Mouse (Mus musculus): ENCODE data around the gene Fat4.

The Fat4 gene

DNA sequence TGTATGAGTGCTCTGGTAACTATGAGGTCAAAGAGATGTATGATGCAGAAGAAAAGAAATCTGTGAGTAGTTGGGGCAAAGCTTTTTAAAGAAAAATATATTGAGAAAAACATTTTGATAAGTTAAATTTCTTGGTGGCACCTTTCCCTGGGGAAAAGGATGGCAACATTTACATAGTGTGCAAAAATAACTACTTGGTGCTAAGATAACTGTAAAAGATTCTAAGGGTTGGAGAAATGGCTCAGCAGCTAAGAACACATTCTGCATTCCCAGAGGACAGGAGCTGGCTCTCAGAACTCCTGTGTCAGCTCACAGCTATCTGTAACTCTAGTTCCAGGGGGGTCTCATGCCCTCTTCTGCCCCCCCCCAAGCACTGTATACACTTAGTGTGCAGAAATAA, 99.6 kb downstream of the Fat4 start:
- DNase-seq, result no peak

DNA sequence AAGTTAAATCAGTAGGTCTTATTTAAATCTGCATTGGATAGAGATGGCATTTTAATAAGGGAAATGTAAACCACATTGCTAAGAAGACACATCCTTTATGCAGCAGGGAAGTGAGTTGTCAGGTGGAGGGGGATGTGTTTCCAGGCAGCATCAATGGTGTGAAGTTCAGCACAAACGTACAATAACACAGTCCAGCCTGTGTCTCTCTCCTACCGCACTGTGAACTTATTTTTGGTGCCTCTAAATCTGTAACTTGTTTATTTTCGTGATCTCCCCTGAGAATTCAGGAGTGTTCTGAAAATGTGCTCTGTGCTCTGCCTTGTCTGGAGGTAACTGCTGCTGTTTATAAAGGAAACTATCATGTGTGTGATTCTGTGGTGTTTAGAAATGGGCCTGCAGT, 102.4 kb downstream of the Fat4 start:
- no peak for DNase-seq

DNA sequence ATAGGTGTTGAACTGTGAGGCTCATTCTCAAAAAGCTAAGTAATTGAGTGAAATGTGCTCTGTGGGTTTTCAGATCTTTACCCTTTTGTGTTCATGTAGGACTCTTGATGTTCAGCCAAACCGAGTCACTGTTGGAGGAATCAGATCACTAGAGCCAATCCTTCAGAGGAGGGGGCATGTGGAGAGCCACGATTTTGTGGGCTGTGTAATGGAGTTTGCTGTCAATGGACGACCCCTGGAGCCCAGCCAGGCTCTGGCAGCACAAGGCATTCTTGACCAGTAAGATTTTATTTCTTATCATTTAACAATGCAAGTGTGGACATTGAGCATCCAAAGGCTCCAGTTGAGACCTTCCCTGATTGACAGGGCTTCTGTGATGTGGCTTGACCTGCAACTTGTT, 113.3 kb downstream of the Fat4 start:
- no peak for DNase-seq

DNA sequence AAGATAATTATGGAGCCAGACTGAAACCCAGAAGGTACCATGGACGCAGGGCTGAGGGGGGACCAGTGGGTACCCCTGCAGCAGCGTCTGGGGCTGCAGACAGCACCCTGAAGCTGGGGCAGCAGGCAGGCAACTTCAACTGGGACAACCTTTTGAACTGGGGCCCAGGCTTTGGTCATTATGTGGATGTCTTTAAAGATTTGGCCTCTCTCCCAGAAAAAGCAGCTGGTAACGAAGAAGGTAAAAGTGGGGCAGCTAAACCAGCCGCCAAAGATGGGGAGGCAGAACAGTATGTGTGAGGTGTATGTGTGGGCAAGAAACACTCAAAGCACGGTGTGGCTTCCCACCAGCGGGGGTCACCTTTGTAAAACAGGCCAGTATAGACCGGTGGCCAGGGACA, 123.8 kb downstream of the Fat4 start:
- DNase-seq, result no peak

DNA sequence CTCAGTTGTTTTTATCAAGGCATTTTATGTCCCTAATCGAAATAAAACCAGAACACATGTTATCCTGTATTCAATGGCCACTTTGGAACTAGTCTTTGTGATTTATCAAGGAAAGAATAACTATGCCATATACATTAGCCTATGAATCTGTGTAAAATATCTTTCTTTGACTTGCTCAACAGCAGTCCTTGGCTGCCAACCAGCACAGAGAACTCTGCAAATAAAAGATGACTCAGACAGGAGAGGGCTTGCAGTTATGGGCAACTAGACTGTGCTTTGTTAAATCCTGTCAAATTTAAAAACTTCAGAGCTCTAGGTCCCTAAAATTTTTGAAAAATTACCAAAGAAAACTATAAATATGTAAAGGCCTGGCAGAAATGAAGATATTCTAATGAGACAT, 130.9 kb downstream of the Fat4 start:
- DNase-seq, result no peak

DNA sequence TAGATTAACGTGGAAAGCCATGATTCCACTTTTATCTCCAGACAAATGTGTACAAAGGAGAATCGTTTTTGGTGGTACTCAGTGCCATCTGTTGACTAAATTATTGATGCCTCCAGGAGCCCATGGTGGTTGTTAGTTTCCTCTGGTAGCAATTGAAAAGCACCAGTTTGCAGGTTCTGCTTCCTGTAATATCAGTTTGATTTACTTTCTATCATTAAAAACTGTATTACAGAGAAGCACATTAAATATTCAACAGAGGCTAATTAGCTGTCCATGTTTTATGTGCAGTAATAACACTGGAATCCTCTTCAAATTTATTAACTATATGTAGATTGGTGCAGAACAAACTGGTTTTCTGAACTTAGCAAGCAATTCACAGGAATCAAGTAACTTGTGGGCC, 149.4 kb downstream of the Fat4 start:
- no peak for DNase-seq

DNA sequence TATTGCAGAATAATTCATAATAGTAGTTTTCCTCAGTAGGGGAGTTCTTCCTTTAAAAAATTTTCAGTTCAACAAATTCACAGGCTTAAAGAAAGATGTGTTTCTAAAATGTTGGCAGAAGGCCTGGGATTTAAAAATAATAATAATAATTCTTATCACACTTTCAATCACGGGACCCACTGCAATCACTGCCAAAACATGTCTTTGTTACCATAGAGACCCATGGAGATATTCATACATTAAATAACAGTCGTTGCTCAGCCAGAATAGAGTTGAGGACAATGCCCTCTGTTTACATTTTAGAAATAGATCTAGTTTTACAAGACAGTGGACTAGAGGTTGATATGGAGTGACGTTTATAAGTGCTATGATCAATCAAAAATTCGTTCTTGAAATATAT, 159.7 kb downstream of the Fat4 start:
- DNase-seq, result peak; percentile 2

DNA sequence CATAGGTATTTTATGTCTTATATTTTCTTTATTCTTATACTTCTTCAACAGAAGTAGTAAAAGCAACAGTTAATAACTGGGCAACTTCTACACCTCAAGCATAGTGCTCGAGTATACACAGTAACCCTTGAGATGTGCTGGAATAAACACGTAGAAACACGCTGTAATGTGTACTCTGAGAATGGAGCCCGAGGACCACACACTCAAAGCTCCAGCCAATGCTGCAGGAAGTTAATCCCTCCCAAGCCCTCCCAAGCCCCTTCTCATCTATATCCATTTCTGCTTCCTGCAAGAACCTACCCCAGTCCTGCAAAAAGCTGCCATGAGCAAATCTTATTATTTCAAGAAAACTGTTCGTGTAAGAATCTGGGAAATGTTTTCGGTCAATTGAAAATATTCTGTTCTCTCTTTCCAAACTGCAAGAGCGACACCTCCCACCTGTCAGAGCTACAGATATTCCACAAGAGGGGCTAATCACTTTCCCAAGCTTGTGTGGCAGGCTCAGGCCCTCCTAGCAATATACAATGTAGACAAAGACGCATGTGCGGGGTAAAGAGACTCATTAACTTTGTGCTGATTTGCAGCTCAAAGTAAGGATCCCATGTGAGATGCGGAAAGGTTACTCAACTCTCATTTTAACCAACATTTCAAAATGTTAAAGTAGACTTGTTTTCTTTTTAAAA, 161.0 kb downstream of the Fat4 start:
- no peak for DNase-seq

DNA sequence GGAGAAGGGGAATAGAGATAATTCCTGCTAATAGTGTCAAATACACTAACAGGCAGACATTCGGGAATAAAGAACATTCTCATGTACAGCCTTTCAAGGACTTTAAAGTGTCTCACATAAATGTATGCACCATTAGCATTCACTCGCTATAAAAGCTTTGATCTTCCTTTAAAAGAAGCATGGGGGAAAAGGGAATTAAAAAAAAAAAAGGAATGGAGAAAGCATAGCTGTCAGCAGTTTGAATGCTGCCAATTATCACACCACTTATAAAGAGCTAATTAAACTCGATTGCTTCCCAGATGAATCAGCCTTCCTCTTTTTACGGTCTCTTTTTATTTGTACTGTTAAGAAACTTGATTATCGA, 161.5 kb downstream of the Fat4 start:
- DNase-seq, result no peak

DNA sequence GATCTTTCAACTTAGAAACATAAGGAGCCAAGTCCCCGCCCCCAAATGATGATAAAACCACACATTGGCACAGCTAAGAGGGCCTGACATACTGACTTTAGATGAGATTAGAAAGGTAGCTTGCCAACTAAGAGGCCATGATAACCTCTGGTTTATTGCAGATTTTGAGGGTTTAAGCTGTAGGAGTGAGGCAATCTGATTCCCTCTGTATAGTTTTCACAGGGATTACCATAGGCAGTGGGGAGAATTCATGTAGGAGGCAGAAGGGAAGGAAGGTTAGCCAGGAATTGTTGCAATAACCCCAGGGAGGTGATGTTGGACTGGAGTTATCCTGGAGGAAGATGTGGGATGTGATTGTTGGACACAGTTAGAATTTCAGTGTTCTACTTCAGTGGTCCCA, 163.4 kb downstream of the Fat4 start:
- no peak for DNase-seq

DNA sequence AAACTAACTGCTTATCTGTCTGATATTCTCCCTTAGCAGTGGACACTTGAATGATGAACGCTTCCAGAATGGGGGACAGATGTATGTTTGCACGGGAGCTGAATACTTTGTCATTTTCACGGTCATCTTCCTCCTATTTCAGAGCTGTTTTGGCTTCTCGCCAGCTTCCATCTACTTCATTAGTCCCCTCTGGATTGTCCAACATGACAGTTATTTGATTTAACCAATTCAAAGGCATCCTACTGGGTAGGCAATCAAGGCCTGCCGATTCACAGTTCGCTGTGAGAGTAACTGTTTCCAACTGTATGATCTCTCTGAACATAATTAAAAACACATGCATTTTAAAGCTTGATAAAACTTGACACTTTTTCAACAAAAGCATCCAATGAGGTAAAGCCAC, 166.3 kb downstream of the Fat4 start:
- DNase-seq, result peak; percentile 4
